Mouse (Mus musculus) heart, embryonic 16.5 days (tissue): ENCODE data around the gene Sgpp1. TPM values are rescaled to one million over a fixed set of nuclear protein-coding genes. Genes with fewer than 3 reads are reported as not detected.
A peak's percentile ranks its signal among the peaks of the same experiment; 100 is the strongest.
"Not testable (repeated sequence)": the region's sequence is repeated elsewhere in the genome, so short reads cannot be mapped to it uniquely, and the experiment has no call there.

Source experiments
- ATAC-seq: fragments of 200-750 bp; cut with Nextera tagmentation; replicated peaks from 2 replicates; pipeline ENCODE4 v1.8.0; 2017; ENCODE audit warnings: moderate number of reproducible peaks; ENCODE audit not compliant: insufficient read depth, low FRiP score; ENCODE audit errors: extremely low read depth
- H3K27ac ChIP-seq: fragments of 300-500 bp; sonication (generic); 2 replicates; pipeline ENCODE4 v1.5.1; 2014; ENCODE audit warnings: mild to moderate bottlenecking, low read length, control low read depth, moderate library complexity
- H3K27me3 ChIP-seq: fragments of 300-500 bp; sonication (generic); 2 replicates; pipeline ENCODE4 v1.6.1; 2014; ENCODE audit warnings: low read length, mixed read lengths; ENCODE audit not compliant: control insufficient read depth, insufficient read depth
- H3K36me3 ChIP-seq: fragments of 300-500 bp; sonication (generic); 2 replicates; pipeline ENCODE4 v1.6.1; 2014; ENCODE audit not compliant: control insufficient read depth, insufficient read depth
- H3K4me1 ChIP-seq: fragments of 300-500 bp; sonication (generic); 2 replicates; pipeline ENCODE4 v1.6.1; 2014; ENCODE audit warnings: low read length, mixed read lengths; ENCODE audit not compliant: control insufficient read depth, insufficient read depth
- H3K4me2 ChIP-seq: fragments of 300-500 bp; sonication (generic); 2 replicates; pipeline ENCODE4 v1.6.1; 2014; ENCODE audit warnings: low read depth, mild to moderate bottlenecking, control low read depth, low read length
- H3K4me3 ChIP-seq: fragments of 300-500 bp; sonication (generic); 2 replicates; pipeline ENCODE4 v1.5.1; 2014; ENCODE audit warnings: mild to moderate bottlenecking, control low read depth, low read length
- H3K9ac ChIP-seq: fragments of 300-500 bp; sonication (generic); 2 replicates; pipeline ENCODE4 v1.6.1; 2014; ENCODE audit warnings: low read length, control low read depth
- H3K9me3 ChIP-seq: fragments of 300-500 bp; sonication (generic); replicated peaks from 2 replicates; pipeline ENCODE4 v1.6.1; 2016; ENCODE audit warnings: low read length; ENCODE audit not compliant: control insufficient read depth
- WGBS: fragments of 180-500 bp; shearing (Covaris S2); extraction: QIAGEN DNeasy Blood & Tissue Kit; methylation state at CpG from one replicate; pipeline ENCODE4 v1.1.7; 2014; 5-methylcytosine and 5-hydroxymethylcytosine counted together
- polyA plus RNA-seq: library from polyadenylated mRNA; unstranded; fragments of >200 nt; fragmentation: Nextera tagmentation; extraction: Ambion mirVana; gene quantifications from 2 replicates; pipeline ENCODE4 v1.2.1, GENCODE M21; 2015

The Sgpp1 gene
- polyA plus RNA-seq, 1 experiment from 2014 or later, result 15.9 TPM

GRCm38 (mm10) chr12:75727333-75728125 lies 8.0 kb downstream of the Sgpp1 start:
- H3K4me3 ChIP-seq, result no peak overlapping the region
- WGBS, result 87% methylated on average over 15 of the region's 15 CpGs
- H3K27me3 ChIP-seq, result no peaks in the 10 kb centered on the region
- H3K27ac ChIP-seq, result 0 out of 2 replicates have a peak overlapping the region, but pooled peaks have one; percentile 47
- peaks cover 6% of the 10 kb centered on the region for H3K36me3 ChIP-seq
- peak overlapping the region; percentile 25; the same call in 1 of the 2 replicates for H3K4me2 ChIP-seq
- H3K4me1 ChIP-seq, result no peaks in the 10 kb centered on the region
- H3K9ac ChIP-seq, result no peak overlapping the region
- ATAC-seq, result peak; percentile 38; the same call in 1 of the 2 replicates
- H3K9me3 ChIP-seq, result no peaks in the 10 kb centered on the region

- Histone ChIP-seq H3K4me3 (no peak overlapping the region), H3K4me1 (no peaks in the 10 kb centered on the region), H3K9me3 (no peaks in the 10 kb centered on the region), H3K9ac (no peak overlapping the region), H3K27ac (peak overlapping the region; percentile 29), H3K36me3 (peaks cover 6% of the 10 kb centered on the region), H3K4me2 (no peak overlapping the region), H3K27me3 (no peaks in the 10 kb centered on the region)
- 84% methylated on average over 8 of the region's 8 CpGs for WGBS
- no peak for ATAC-seq
Observed at GRCm38 (mm10) chr12:75726349-75726861, 9.1 kb downstream of the Sgpp1 start.

DNA sequence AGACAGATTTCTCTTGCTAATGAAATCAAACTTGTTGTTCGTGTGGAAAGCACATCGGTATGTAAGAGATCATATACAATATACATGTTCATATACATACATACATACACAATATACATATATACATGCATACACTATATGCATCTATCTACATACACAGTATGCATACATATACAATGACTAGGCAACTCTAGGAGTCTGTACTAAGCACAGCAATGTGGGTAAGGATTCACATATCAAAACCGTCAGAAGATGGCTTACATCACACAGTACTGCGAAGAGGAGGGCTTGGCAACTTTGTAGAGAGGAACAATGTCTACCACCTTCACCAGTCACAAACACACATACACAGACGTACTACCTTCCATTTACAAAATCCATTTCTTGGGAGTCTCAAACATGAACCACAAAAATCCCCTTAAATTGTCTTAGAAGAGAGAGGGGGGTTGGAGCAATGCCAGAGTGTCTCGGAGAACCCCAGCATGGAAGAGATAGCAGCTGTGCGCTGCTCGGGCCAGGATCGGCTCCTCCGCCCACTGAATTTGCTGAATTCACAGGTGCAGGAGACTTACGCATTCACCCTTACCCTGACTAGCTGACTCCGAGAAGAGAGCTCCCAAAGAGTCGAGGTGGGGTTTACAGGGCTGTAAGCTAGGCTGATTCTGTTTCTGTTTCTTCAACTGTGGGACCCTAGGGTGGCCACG lies 10.8 kb downstream of the Sgpp1 start:
- Histone ChIP-seq H3K9ac (no peak overlapping the region), H3K4me2 (no peak overlapping the region), H3K9me3 (no peaks in the 10 kb centered on the region), H3K27ac (no peak overlapping the region), H3K27me3 (no peaks in the 10 kb centered on the region), H3K4me1 (no peaks in the 10 kb centered on the region), H3K36me3 (peaks cover 6% of the 10 kb centered on the region), H3K4me3 (no peak overlapping the region)
- WGBS, result 84% methylated on average over 14 of the region's 14 CpGs
- ATAC-seq, result no peak

DNA sequence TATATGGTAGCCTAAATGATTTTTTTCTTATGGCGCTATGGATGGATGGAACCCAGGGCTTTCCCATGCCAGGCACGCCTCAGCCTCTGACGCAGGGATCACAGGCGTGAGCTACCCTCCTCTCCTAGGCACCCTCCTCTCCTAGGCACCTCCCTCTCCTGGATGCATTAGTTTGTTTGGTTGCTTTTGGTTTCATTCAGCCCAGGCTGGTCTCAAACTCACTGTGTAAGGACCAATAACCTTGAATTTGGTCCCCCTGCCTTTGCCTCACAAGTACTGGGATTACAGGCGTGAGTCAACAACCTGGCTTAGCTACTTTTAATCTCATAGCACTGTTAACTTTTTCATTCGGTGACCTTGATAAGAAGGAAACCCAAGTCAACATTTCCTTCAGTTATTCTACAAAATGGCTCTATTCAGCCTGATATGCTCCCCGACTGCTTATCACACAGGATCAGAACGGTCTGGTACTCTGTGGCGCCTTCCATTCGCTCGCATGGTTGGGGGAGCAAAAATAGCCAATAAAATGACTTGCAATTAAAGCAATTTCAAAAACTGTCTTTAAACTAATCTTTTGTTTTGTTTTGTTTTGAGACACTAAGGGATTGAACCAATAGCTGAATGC lies 11.6 kb downstream of the Sgpp1 start:
- Histone ChIP-seq H3K27me3 (no peaks in the 10 kb centered on the region), H3K27ac (no peak overlapping the region), H3K4me1 (no peaks in the 10 kb centered on the region), H3K4me2 (no peak overlapping the region), H3K36me3 (peaks cover 12% of the 10 kb centered on the region), H3K9me3 (0 out of 2 replicates have a peak, but pooled peaks cover 2% of the 10 kb centered on the region), H3K9ac (no peak overlapping the region), H3K4me3 (no peak overlapping the region)
- no peak for ATAC-seq
- WGBS, result 76% methylated on average over 11 of the region's 11 CpGs

GRCm38 (mm10) chr12:75721941-75722340 lies 13.6 kb downstream of the Sgpp1 start:
- WGBS, result 45% methylated on average over 4 of the region's 4 CpGs

GRCm38 (mm10) chr12:75721006-75721405 lies 14.5 kb downstream of the Sgpp1 start:
- Histone ChIP-seq H3K27me3 (no peaks in the 10 kb centered on the region), H3K27ac (no peak overlapping the region), H3K36me3 (peaks cover 11% of the 10 kb centered on the region; the same call in 1 of the 2 replicates), H3K4me2 (no peak overlapping the region), H3K4me3 (no peak overlapping the region), H3K9me3 (0 out of 2 replicates have a peak, but pooled peaks cover 2% of the 10 kb centered on the region), H3K4me1 (no peaks in the 10 kb centered on the region), H3K9ac (no peak overlapping the region)
- WGBS, result 45% methylated on average over 9 of the region's 9 CpGs
- no peak for ATAC-seq

More at GRCm38 (mm10) chr12:75721941-75722340, 13.6 kb downstream of the Sgpp1 start:
- Histone ChIP-seq H3K4me1 (no peaks in the 10 kb centered on the region), H3K27me3 (no peaks in the 10 kb centered on the region), H3K4me2 (no peak overlapping the region), H3K27ac (no peak overlapping the region), H3K9ac (no peak overlapping the region), H3K4me3 (no peak overlapping the region), H3K9me3 (0 out of 2 replicates have a peak, but pooled peaks cover 2% of the 10 kb centered on the region), H3K36me3 (peaks cover 7% of the 10 kb centered on the region; the same call in 1 of the 2 replicates)
- no peak for ATAC-seq

- Histone ChIP-seq H3K4me3 (no peak overlapping the region), H3K9me3 (no peaks in the 10 kb centered on the region), H3K4me1 (no peaks in the 10 kb centered on the region), H3K27me3 (no peaks in the 10 kb centered on the region), H3K36me3 (peaks cover 9% of the 10 kb centered on the region; the same call in 1 of the 2 replicates), H3K27ac (no peak overlapping the region), H3K4me2 (no peak overlapping the region), H3K9ac (no peak overlapping the region)
- 77% methylated on average over 9 of the region's 9 CpGs for WGBS
- no peak for ATAC-seq
Observed at GRCm38 (mm10) chr12:75713596-75713995, 21.9 kb downstream of the Sgpp1 start.

GRCm38 (mm10) chr12:75712905-75713304 lies 22.6 kb downstream of the Sgpp1 start:
- H3K4me1 ChIP-seq, H3K4me3 ChIP-seq, H3K9ac ChIP-seq, ATAC-seq, H3K4me2 ChIP-seq, H3K27ac ChIP-seq, H3K36me3 ChIP-seq, H3K9me3 ChIP-seq, H3K27me3 ChIP-seq: not testable (repeated sequence)
- 83% methylated on average over 7 of the region's 7 CpGs for WGBS
